Mouse (Mus musculus) lung, postnatal 0 days (tissue): ENCODE data around the gene Gbf1. TPM values are rescaled to one million over a fixed set of nuclear protein-coding genes. Genes with fewer than 3 reads are reported as not detected.

Source experiments
- ATAC-seq: fragments of 200-750 bp; cut with Nextera tagmentation; 2 replicates; pipeline ENCODE4 v1.8.0; 2017; ENCODE audit warnings: moderate library complexity
- DNase-seq: peaks from one replicate; pipeline ENCODE4 v3.0.0-alpha.2; 2016; ENCODE audit warnings: low spot score
- H3K27ac ChIP-seq: fragments of 300-500 bp; sonication (generic); 2 replicates; pipeline ENCODE4 v1.5.1; 2014; ENCODE audit warnings: antibody characterized with exemption, mild to moderate bottlenecking, low read length, mixed read lengths
- H3K27me3 ChIP-seq: fragments of 300-500 bp; sonication (generic); replicated peaks from 2 replicates; pipeline ENCODE4 v1.6.1; 2014; ENCODE audit warnings: low read length, mixed read lengths; ENCODE audit not compliant: insufficient read depth
- H3K36me3 ChIP-seq: fragments of 300-500 bp; sonication (generic); 2 replicates; pipeline ENCODE4 v1.6.1; 2014; ENCODE audit warnings: low read length, mixed read lengths; ENCODE audit not compliant: insufficient read depth
- H3K4me1 ChIP-seq: fragments of 300-500 bp; sonication (generic); 2 replicates; pipeline ENCODE4 v1.6.1; 2014; ENCODE audit warnings: antibody characterized with exemption, low read depth, low read length, mixed read lengths; ENCODE audit not compliant: insufficient read depth
- H3K4me2 ChIP-seq: fragments of 300-500 bp; sonication (generic); replicated peaks from 2 replicates; pipeline ENCODE4 v1.6.1; 2014; ENCODE audit warnings: low read depth, mild to moderate bottlenecking, low read length, moderate library complexity, mixed read lengths
- H3K4me3 ChIP-seq: fragments of 300-500 bp; sonication (generic); 2 replicates; pipeline ENCODE4 v1.5.1; 2014; ENCODE audit warnings: low read depth, low read length
- H3K9ac ChIP-seq: fragments of 300-500 bp; sonication (generic); replicated peaks from 2 replicates; pipeline ENCODE4 v1.6.1; 2014; ENCODE audit warnings: low read depth, mild to moderate bottlenecking
- H3K9me3 ChIP-seq: fragments of 300-500 bp; sonication (generic); 2 replicates; pipeline ENCODE4 v1.6.1; 2016; ENCODE audit warnings: low read length, mixed read lengths
- CTCF ChIP-seq: IDR thresholded peaks from 2 replicates; pipeline ENCODE4 v1.5.1; 2016; ENCODE audit warnings: antibody characterized with exemption, mild to moderate bottlenecking
- EP300 ChIP-seq: IDR thresholded peaks from 2 replicates; pipeline ENCODE4 v1.6.1; 2016; ENCODE audit warnings: antibody characterized with exemption, mild to moderate bottlenecking, control low read depth
- WGBS: fragments of 180-500 bp; shearing (Covaris S2); extraction: QIAGEN DNeasy Blood & Tissue Kit; methylation state at CpG from one replicate; pipeline ENCODE4 v1.1.7; 2014; 5-methylcytosine and 5-hydroxymethylcytosine counted together
- polyA plus RNA-seq: library from polyadenylated mRNA; unstranded; fragments of >200 nt; fragmentation: Nextera tagmentation; extraction: Ambion mirVana; gene quantifications from 2 replicates; pipeline ENCODE4 v1.2.1, GENCODE M21; 2015

Gbf1 gene
- polyA plus RNA-seq, 1 experiment from 2014 or later, result 32.1 TPM

GRCm38 (mm10) chr19:46169396-46169795 is 17.1 kb downstream of the Gbf1 start:
- peaks cover 20% of the 10 kb centered on the region for H3K36me3 ChIP-seq
- WGBS, result 74% methylated on average over 3 of the region's 3 CpGs

GRCm38 (mm10) chr19:46169913-46170312 is 17.6 kb downstream of the Gbf1 start:
- TF ChIP-seq EP300, result no peak
- TF ChIP-seq CTCF, result no peak
- no peak overlapping the region for H3K9ac ChIP-seq
- H3K4me3 ChIP-seq, result no peak overlapping the region
- ATAC-seq (no peak), DNase-seq (no peak)
- no peaks in the 10 kb centered on the region for H3K27me3 ChIP-seq
- peaks cover 17% of the 10 kb centered on the region; the same call in 1 of the 2 replicates for H3K36me3 ChIP-seq
- H3K4me2 ChIP-seq, result no peak overlapping the region
- H3K27ac ChIP-seq, result no peak overlapping the region
- no peaks in the 10 kb centered on the region for H3K4me1 ChIP-seq
- 75% methylated on average over 1 of the region's 1 CpGs for WGBS
- H3K9me3 ChIP-seq, result no peaks in the 10 kb centered on the region

More at GRCm38 (mm10) chr19:46169396-46169795, 17.1 kb downstream of the Gbf1 start:
- Histone ChIP-seq H3K4me2 (no peak overlapping the region), H3K4me1 (no peaks in the 10 kb centered on the region), H3K27me3 (no peaks in the 10 kb centered on the region), H3K4me3 (no peak overlapping the region), H3K9me3 (no peaks in the 10 kb centered on the region), H3K9ac (no peak overlapping the region), H3K27ac (no peak overlapping the region)
- no peak for TF ChIP-seq EP300
- ATAC-seq (no peak), DNase-seq (no peak)

- no peak for ATAC-seq
- H3K4me3 ChIP-seq, result no peak overlapping the region
- no peaks in the 10 kb centered on the region for H3K9me3 ChIP-seq
- TF ChIP-seq EP300, result no peak
- no peak for TF ChIP-seq CTCF
- no peak overlapping the region for H3K4me2 ChIP-seq
- 51% methylated on average over 5 of the region's 5 CpGs for WGBS
- H3K9ac ChIP-seq, result no peak overlapping the region
- H3K36me3 ChIP-seq, result peaks cover 12% of the 10 kb centered on the region; the same call in 1 of the 2 replicates
- no peaks in the 10 kb centered on the region for H3K27me3 ChIP-seq
- no peak for DNase-seq
- H3K27ac ChIP-seq, result no peak overlapping the region
- H3K4me1 ChIP-seq, result no peaks in the 10 kb centered on the region
These were observed 20.2 kb downstream of the Gbf1 start for GRCm38 (mm10) chr19:46172541-46172940.

DNA sequence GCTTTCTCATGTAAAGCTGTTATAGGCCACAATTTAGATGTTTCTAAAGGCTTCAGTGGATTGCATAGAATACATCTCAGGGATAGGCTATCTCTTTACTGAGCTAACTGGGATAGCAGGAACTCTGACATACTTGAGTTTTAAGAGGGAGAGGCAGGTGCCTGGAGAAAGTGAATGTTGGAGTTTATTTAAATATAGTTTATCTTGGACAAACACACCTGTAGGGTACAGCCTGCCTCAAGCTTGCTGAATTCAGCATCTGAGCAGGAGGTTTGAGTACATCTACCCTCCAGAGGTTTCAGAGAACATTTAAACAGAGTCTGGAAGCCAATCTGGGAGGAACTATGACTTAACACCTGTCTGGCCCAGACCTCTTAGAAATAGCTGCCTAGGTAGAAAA is 22.9 kb downstream of the Gbf1 start:
- Histone ChIP-seq H3K27ac (no peak overlapping the region), H3K4me1 (no peaks in the 10 kb centered on the region), H3K4me3 (no peak overlapping the region), H3K4me2 (no peak overlapping the region), H3K9ac (no peak overlapping the region), H3K27me3 (no peaks in the 10 kb centered on the region), H3K9me3 (no peaks in the 10 kb centered on the region), H3K36me3 (peaks cover 12% of the 10 kb centered on the region; the same call in 1 of the 2 replicates)
- DNase-seq (peak; percentile 32), ATAC-seq (peak; percentile 17; the same call in 1 of the 2 replicates)
- TF ChIP-seq CTCF (no peak), EP300 (no peak)

- Histone ChIP-seq H3K36me3 (no peaks in the 10 kb centered on the region), H3K9ac (no peak overlapping the region), H3K27me3 (no peaks in the 10 kb centered on the region), H3K27ac (no peak overlapping the region), H3K4me2 (no peak overlapping the region), H3K9me3 (no peaks in the 10 kb centered on the region), H3K4me3 (no peak overlapping the region), H3K4me1 (no peaks in the 10 kb centered on the region)
- no peak for DNase-seq
- ATAC-seq, result no peak
- WGBS, result 50% methylated on average over 5 of the region's 5 CpGs
- TF ChIP-seq EP300, result no peak
- TF ChIP-seq CTCF, result no peak
These were observed 24.7 kb downstream of the Gbf1 start for GRCm38 (mm10) chr19:46177046-46177445.

- DNase-seq (no peak), ATAC-seq (no peak)
- Histone ChIP-seq H3K27me3 (no peaks in the 10 kb centered on the region), H3K9me3 (no peaks in the 10 kb centered on the region), H3K4me2 (no peak overlapping the region), H3K36me3 (no peaks in the 10 kb centered on the region; the same call in 1 of the 2 replicates), H3K27ac (no peak overlapping the region), H3K9ac (no peak overlapping the region), H3K4me3 (no peak overlapping the region), H3K4me1 (no peaks in the 10 kb centered on the region)
- TF ChIP-seq EP300 (no peak), CTCF (no peak)
- 81% methylated on average over 2 of the region's 2 CpGs for WGBS
These were observed 28.0 kb downstream of the Gbf1 start for GRCm38 (mm10) chr19:46180274-46180673.

GRCm38 (mm10) chr19:46182241-46182640 is 29.9 kb downstream of the Gbf1 start:
- Histone ChIP-seq H3K27me3 (no peaks in the 10 kb centered on the region), H3K9ac (no peak overlapping the region), H3K4me1 (no peaks in the 10 kb centered on the region), H3K4me3 (no peak overlapping the region), H3K4me2 (no peak overlapping the region), H3K36me3 (no peaks in the 10 kb centered on the region; the same call in 1 of the 2 replicates), H3K9me3 (no peaks in the 10 kb centered on the region), H3K27ac (no peak overlapping the region)
- 97% methylated on average over 3 of the region's 3 CpGs for WGBS
- no peak for TF ChIP-seq CTCF
- TF ChIP-seq EP300, result no peak
- ATAC-seq (no peak), DNase-seq (no peak)
